Mouse (Mus musculus) CH12.LX (cell line): ENCODE data around the gene Lrch3. TPM values are rescaled to one million over a fixed set of nuclear protein-coding genes. Genes with fewer than 3 reads are reported as not detected.

Source experiments
- DNase-seq: peaks from one replicate; pipeline ENCODE4 v3.0.0-alpha.2; 2013; ENCODE audit errors: extremely low read depth
- H3K27ac ChIP-seq: 2 replicates; pipeline ENCODE4 v1.5.1; 2012; ENCODE audit warnings: low read depth, mild to moderate bottlenecking, control low read depth, moderate library complexity; ENCODE audit not compliant: insufficient read depth
- H3K27me3 ChIP-seq: replicated peaks from 2 replicates; pipeline ENCODE3; 2012; ENCODE audit warnings: inconsistent platforms
- H3K36me3 ChIP-seq, 2 experiments: replicated peaks in 1 of 2; 2 replicates each; pipeline versions ENCODE3 to v1.6.1; 2012; ENCODE audit warnings: inconsistent platforms in 1 of 2, low read length in 1 of 2, mild to moderate bottlenecking in 1 of 2, mixed read lengths in 1 of 2, moderate library complexity in 1 of 2; ENCODE audit not compliant: control insufficient read depth in 1 of 2, insufficient read depth in 1 of 2
- H3K4me1 ChIP-seq, 2 experiments: 2 replicates each; pipeline ENCODE4 v1.6.1; 2012; ENCODE audit warnings: inconsistent platforms in 1 of 2, moderate library complexity in 1 of 2; ENCODE audit not compliant: insufficient read depth in 2 of 2, control insufficient read depth in 1 of 2
- H3K4me2 ChIP-seq: 2 replicates; pipeline ENCODE4 v1.6.1; 2012; ENCODE audit warnings: low read depth, mild to moderate bottlenecking, control low read depth; ENCODE audit not compliant: poor library complexity, insufficient read depth, severe bottlenecking
- H3K4me3 ChIP-seq, 3 experiments: fragments of 150-350 bp in 1 of 3; sonication (generic) in 1 of 3; replicated peaks in 1 of 3; 2 replicates each; pipeline versions ENCODE3 to v1.5.1; 2011 to 2012; ENCODE audit warnings: low read depth in 2 of 3, low read length in 2 of 3, mild to moderate bottlenecking in 2 of 3, moderate library complexity in 2 of 3, control low read depth in 1 of 3, improper control_type of control experiment in 1 of 3, inconsistent platforms in 1 of 3, mixed read lengths in 1 of 3; ENCODE audit not compliant: poor library complexity in 1 of 3
- H3K79me2 ChIP-seq: replicated peaks from 2 replicates; pipeline ENCODE4 v1.6.1; 2012; ENCODE audit warnings: mild to moderate bottlenecking, moderate library complexity; ENCODE audit not compliant: control insufficient read depth, poor library complexity, insufficient read depth, severe bottlenecking; ENCODE audit errors: extremely low read depth
- H3K9ac ChIP-seq: 2 replicates; pipeline ENCODE4 v1.6.1; 2012; ENCODE audit warnings: low read depth, mild to moderate bottlenecking, control low read depth, moderate library complexity; ENCODE audit not compliant: insufficient read depth
- H3K9me3 ChIP-seq: replicated peaks from 2 replicates; pipeline ENCODE3; 2012; ENCODE audit warnings: low read length, inconsistent platforms, mixed read lengths
- CHD1 ChIP-seq: IDR thresholded peaks from 2 replicates; pipeline ENCODE4 v1.6.1; 2012; ENCODE audit warnings: low read depth, low read length, improper control_type of control experiment, inconsistent platforms
- CHD2 ChIP-seq: IDR thresholded peaks from 2 replicates; pipeline ENCODE4 v1.6.1; 2011; ENCODE audit warnings: low read length, improper control_type of control experiment
- ELF1 ChIP-seq: IDR thresholded peaks from 2 replicates; pipeline ENCODE4 v1.6.1; 2014; ENCODE audit warnings: low read depth, mild to moderate bottlenecking, inconsistent platforms, low read length, improper control_type of control experiment
- ETS1 ChIP-seq: conservative IDR thresholded peaks from 2 replicates; pipeline ENCODE4 v1.6.1; 2012; ENCODE audit warnings: low read depth, mild to moderate bottlenecking, inconsistent platforms, low read length, improper control_type of control experiment, moderate library complexity
- GABPA ChIP-seq: IDR thresholded peaks from 2 replicates; pipeline ENCODE4 v1.6.1; 2012; ENCODE audit warnings: low read depth, low read length, improper control_type of control experiment, inconsistent platforms; ENCODE audit not compliant: insufficient replicate concordance
- JUN ChIP-seq: IDR thresholded peaks from 2 replicates; pipeline ENCODE4 v1.6.1; 2011; ENCODE audit warnings: low read depth, mild to moderate bottlenecking, low read length, improper control_type of control experiment, moderate library complexity; ENCODE audit not compliant: insufficient read depth
- MAZ ChIP-seq: IDR thresholded peaks from 2 replicates; pipeline ENCODE4 v1.6.1; 2012; ENCODE audit warnings: low read depth, mild to moderate bottlenecking, inconsistent platforms, low read length, improper control_type of control experiment, moderate library complexity
- MEF2A ChIP-seq: IDR thresholded peaks from 2 replicates; pipeline ENCODE4 v1.6.1; 2014; ENCODE audit warnings: low read depth, mild to moderate bottlenecking, inconsistent platforms, low read length, improper control_type of control experiment, borderline replicate concordance
- NRF1 ChIP-seq: IDR thresholded peaks from 2 replicates; pipeline ENCODE4 v1.6.1; 2014; ENCODE audit warnings: low read depth, mild to moderate bottlenecking, inconsistent platforms, low read length, improper control_type of control experiment, moderate library complexity
- RCOR1 ChIP-seq: conservative IDR thresholded peaks from 2 replicates; pipeline ENCODE4 v1.6.1; 2012; ENCODE audit warnings: low read depth, mild to moderate bottlenecking, inconsistent platforms, low read length, improper control_type of control experiment
- SIN3A ChIP-seq: IDR thresholded peaks from 2 replicates; pipeline ENCODE4 v1.6.1; 2012; ENCODE audit warnings: low read length, improper control_type of control experiment, inconsistent platforms
- TCF12 ChIP-seq: IDR thresholded peaks from 2 replicates; pipeline ENCODE4 v1.6.1; 2014; ENCODE audit warnings: low read depth, mild to moderate bottlenecking, inconsistent platforms, low read length, improper control_type of control experiment
- USF1 ChIP-seq: IDR thresholded peaks from 2 replicates; pipeline ENCODE4 v1.6.1; 2014; ENCODE audit warnings: low read depth, mild to moderate bottlenecking, inconsistent platforms, low read length, improper control_type of control experiment
- ZNF384 ChIP-seq: IDR thresholded peaks from 2 replicates; pipeline ENCODE4 v1.6.1; 2012; ENCODE audit warnings: low read depth, low read length, improper control_type of control experiment, inconsistent platforms
- dilution Hi-C: fragments of 300-500 bp; cut with MboI; formaldehyde crosslinking; loops from 2 replicates; pipeline ENCODE4 v1.14.3; 2020; ENCODE audit warnings: low sequenced_read_pairs; ENCODE audit not compliant: extremely low pct_unique_long_range_greater_than_20kb, extremely low pct_ligation_motif_present
- in situ Hi-C: fragments of 300-500 bp; cut with MboI; formaldehyde crosslinking; loops from 3 replicates; pipeline ENCODE4 v1.14.3; 2019; ENCODE audit warnings: low sequenced_read_pairs, low pct_ligation_motif_present, low pct_unique_long_range_greater_than_20kb, mixed read lengths
- polyA plus RNA-seq: library from polyadenylated mRNA; unstranded; fragments of >175 nt; gene quantifications from 2 replicates; pipeline ENCODE4 v1.2.1, GENCODE M21; 2012; ENCODE audit warnings: low read depth; ENCODE audit not compliant: insufficient read length
- total RNA-seq, 2 experiments: library from RNA; depleted of rRNA; stranded (reverse); fragments of 300-350 nt in 1 of 2; fragments of >200 nt in 1 of 2; gene quantifications; 2 replicates each; pipeline ENCODE4 v1.2.3; 2012 to 2014

The Lrch3 gene
- total and polyA plus RNA-seq, 3 experiments = 11.9 to 20.7 (median 16.1) TPM

DNA sequence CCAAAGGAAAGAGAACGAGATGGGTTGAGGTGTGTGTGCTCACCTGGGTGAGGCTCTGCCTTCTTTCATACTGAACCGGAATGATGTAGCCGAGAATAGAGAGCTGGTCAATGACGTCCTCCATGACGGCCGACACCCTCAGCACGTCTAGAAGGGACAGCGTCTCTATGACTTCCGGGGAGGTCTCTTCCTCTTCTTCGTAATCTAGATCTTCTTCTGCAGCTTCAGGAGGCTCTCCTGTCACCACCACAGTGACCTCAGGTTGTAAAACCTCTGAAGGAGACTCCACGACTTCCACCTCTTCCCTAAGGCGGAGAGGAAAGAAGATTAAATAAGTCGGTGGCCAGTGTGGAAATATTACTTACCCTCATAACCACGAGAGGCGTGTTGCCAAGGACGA is 135.9 kb downstream of the Lrch3 start:
- dilution Hi-C loops = no loop called here
- H3K9ac ChIP-seq = no peak overlapping the region
- no peak for TF ChIP-seq NRF1
- TF ChIP-seq JUN = no peak
- TF ChIP-seq RCOR1 = no peak
- TF ChIP-seq MAZ = no peak
- no peak for TF ChIP-seq GABPA
- TF ChIP-seq USF1 = no peak
- no peak for TF ChIP-seq CHD1
- TF ChIP-seq TCF12 = no peak
- TF ChIP-seq CHD2 = no peak
- TF ChIP-seq ETS1 = no peak

DNA sequence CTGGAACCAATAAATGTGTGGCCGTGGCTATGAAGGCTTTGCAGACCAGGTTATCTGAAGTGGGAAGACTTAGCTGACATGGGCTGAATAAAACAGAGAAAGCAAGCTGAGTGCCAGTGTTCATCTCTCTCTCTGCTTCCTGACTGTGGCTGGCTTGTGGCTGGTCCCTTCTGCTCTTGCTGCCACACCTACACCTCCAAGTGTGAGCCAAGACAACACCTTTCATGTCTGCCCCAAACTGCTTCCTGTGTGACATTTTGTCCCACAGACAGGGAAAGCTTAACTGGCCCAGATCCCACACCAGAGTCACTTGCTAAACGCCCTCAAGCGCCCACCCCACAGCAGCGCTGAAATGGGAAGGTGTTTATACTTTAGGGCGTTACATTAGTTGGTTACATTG is 139.2 kb downstream of the Lrch3 start:
- no peak for TF ChIP-seq ETS1
- TF ChIP-seq CHD2 = no peak
- TF ChIP-seq ELF1 = no peak
- TF ChIP-seq MEF2A = no peak
- TF ChIP-seq MAZ = no peak
- no peak for TF ChIP-seq ZNF384
- no peak for TF ChIP-seq SIN3A
- TF ChIP-seq JUN = no peak
- TF ChIP-seq RCOR1 = no peak
- in situ Hi-C loops (no loop called here), dilution Hi-C loops (no loop called here)
- H3K79me2 ChIP-seq = peaks cover 16% of the 10 kb centered on the region
- no peak overlapping the region for H3K4me3 ChIP-seq
- H3K4me2 ChIP-seq = no peak overlapping the region
- DNase-seq = no peak
- H3K27ac ChIP-seq = no peak overlapping the region
- peaks cover 6% of the 10 kb centered on the region for H3K27me3 ChIP-seq
- H3K4me1 ChIP-seq = peaks cover 3 to 5% of the 10 kb centered on the region in 2 experiments; a peak in 3 of 4 replicates
- H3K9ac ChIP-seq = no peak overlapping the region
- no peaks in the 10 kb centered on the region for H3K9me3 ChIP-seq
- peaks cover 2 to 11% of the 10 kb centered on the region in 2 experiments for H3K36me3 ChIP-seq

More for the DNA sequence above, 135.9 kb downstream of the Lrch3 start:
- in situ Hi-C loops = no loop called here
- Histone ChIP-seq H3K4me1 (peaks cover 0 to 2% of the 10 kb centered on the region in 2 experiments; a peak in 1 of 4 replicates), H3K4me3 (no peak overlapping the region), H3K27me3 (peaks cover 6% of the 10 kb centered on the region), H3K79me2 (no peaks in the 10 kb centered on the region), H3K4me2 (no peak overlapping the region), H3K36me3 (no peaks in the 10 kb centered on the region), H3K9me3 (no peaks in the 10 kb centered on the region), H3K27ac (no peak overlapping the region)
- no peak for DNase-seq
